Mouse (Mus musculus) thymus, adult 2 months (tissue): ENCODE data around the gene Fcgr1.

Experiments used
- CTCF ChIP-seq: fragments of 200-500 bp; IDR thresholded peaks from 2 replicates; pipeline ENCODE4 v1.5.1; 2012; ENCODE audit warnings: mild to moderate bottlenecking, control low read depth, low read length, moderate library complexity, borderline replicate concordance; ENCODE audit not compliant: control insufficient read depth, poor library complexity, insufficient read depth; ENCODE audit errors: extremely low read depth
- POLR2A ChIP-seq: fragments of 200-500 bp; IDR thresholded peaks from 2 replicates; pipeline ENCODE4 v1.6.1; 2012; ENCODE audit warnings: mild to moderate bottlenecking, low read length, control low read depth, moderate library complexity; ENCODE audit not compliant: control insufficient read depth, poor library complexity, insufficient read depth; ENCODE audit errors: extremely low read depth

DNA sequence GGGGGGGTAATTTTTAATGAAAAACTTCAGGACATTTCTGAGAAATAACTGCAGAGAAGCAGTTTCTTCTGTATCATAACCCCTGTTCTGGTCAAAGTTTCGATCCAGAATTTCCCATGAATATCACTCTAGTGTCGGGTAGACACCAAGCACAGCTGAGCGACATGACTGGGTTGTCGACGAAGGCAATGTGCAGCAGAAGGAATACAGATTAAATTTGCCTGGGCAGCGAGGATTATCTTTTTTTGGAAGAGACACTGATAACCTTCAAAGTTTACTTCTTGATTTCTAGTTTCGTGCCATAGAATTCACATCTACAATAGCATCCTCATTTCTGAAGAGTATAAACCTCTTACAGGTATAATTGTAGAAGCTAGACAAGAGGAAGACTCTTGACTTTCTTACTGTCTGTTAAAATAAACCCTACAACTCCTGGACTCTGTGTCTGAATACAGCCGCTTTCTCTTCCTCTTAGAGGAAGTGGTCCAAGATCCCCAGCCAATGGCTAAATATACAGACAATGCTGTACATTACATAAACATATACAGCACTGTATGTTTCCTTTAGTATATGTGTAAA lies 27.5 kb downstream of the Fcgr1 start:
- TF ChIP-seq CTCF (no peak), POLR2A (no peak)
